Mouse (Mus musculus): ENCODE results near the gene Cebpe.

Gene Cebpe

DNA sequence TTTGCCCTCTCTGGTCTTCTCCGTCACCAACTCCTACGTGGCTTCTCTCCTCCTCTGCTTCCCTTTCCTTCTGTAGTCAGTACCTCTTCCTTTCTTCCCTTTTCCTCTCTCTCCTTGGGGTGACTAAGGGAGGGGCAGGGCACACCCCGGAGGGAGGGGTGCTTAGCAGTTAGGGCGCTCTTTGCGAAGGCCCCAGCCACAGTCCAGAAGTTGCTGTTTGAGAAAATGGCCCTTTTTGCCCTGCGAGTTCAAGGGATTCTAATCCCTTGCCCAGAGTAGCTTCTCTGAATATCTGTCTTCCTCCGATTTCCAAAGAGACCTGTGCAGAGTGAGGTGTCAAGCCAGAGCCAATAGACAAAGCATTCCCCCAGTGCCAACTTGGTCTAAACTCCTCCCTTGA, at the start of gene Cebpe:
Gene Cebpe (minus strand): TSS at position 101 of the 400 bp plus-strand sequence.
- no peak for DNase-seq

DNA sequence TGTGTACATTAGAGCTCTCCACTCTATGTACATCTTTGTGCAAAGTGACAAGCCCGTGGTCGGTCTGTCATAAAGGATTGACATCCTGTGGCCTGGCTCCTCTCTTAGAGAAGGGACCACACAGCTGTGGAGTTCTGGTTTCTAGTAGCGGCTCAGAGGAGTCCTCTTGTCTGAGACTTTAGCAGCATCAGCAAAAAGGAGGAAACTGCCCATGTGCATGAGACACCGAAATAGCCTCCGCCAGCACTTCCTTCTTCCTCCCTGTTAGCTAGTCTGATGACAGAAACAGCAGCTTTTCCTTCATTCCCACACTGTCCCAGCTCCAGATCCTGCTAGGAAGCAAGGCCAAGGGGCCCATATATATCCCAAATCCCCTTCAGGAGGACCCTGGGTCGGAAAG, 44.4 kb upstream of the Cebpe start:
- DNase-seq: no peak

DNA sequence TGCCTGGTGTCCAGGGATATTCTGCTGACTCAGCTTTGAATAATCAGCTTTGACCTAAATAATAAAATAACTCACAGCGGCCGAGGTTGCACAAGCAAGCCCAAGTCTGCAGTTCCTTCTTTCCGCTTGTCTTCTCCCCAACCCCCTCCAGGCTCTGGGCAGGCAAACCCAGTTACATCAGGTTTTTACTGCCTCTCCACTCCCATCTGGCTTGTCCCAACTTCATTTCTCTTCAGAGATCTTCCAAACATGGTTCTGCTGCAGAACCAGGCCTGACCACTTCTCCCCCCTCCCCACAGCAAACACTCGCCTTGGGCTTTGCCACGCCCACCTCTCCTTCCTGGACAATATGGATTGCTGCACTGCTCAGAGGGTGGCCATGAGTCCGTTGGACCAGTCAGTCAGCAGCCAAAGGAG, 42.6 kb upstream of the Cebpe start:
- DNase-seq: peak; percentile 58 to 65

DNA sequence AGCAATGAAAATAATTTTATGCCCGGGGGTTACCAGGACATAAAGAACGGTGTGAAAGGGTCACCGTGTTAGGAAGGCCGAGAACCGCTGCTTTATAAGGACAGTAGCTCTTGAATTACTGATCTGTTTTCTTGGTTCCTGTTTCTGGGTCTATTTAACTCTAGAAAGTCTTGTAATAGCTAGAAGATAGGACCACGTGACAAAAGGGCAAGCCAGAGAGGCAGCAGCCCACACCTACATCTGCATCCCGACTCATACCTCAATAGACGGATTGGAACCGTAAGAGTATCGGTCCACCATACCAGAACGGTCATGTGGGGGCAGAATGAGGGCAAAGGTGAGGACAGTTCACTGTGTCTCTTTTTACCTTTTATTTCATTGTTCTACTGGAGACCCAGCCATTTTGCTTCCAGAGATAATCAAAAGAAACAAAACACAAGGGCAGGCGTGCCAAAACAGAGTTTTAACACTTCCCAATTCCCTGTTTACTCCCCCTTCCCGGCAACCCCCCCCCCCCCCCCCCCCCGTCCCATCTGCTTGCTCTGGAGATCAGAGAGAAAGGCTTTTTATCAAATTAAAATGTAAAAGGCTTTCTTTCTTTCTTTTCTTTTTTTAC, 42.1 kb upstream of the Cebpe start:
- DNase-seq: peak in 1 of 2 experiments; percentile 31

DNA sequence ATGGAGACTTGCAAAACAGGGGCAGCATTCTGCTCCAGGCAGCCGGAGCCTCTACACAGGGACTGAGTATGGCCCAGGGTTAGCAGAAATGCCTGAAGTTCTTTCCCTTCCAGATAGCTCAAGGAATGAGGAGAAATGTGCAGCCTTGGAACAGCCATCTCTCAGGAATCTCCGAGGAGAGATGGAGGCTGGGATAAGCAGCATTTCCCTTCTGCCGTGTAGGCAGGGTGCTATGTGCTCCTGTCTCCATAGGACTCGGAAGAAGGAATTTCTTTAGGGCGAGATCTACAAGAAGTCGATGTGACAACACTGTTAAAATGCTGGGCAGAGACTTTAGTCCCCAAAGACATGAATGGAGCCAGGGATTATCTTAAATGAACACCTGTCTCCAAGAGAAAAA, 41.0 kb upstream of the Cebpe start:
- no peak for DNase-seq

DNA sequence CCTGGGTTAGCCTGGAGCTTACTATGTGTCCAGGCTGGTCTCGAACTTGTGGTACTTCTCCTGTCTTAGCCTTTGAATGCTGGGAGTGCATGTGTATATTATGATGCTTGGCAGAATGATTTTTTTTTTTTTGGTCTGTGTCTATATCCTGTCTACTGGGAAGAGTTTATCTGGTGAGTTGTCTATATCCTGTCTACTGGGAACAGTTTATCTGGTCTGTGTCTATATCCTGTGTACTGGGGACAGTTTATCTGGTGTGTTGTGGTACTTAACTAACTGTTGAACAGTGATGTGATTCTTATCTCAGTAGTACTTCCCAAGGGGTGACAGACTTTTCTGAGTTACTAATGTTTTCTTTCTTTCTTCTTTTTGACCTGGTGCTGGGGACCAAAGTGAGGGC, 39.8 kb upstream of the Cebpe start:
- no peak for DNase-seq

DNA sequence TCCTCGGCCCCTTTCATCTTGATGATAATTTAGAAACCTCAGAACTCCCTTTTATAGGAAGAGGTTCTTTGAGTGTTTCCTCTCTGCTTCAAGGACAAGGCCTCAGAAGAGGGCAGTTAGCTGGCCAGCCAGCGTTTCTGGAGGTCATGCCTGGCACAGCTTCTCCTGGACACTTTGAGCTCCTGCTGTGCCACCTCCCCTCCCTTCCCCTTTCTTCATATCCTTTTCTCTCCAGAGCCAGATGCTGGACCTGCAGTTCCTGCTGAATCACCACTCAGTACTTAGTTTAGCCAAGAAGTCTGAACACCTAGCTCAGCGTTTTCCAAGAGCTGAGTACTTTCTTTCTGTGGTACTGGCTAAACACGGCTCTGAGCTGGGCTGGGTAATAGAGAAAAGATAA, 37.3 kb upstream of the Cebpe start:
- no peak for DNase-seq

DNA sequence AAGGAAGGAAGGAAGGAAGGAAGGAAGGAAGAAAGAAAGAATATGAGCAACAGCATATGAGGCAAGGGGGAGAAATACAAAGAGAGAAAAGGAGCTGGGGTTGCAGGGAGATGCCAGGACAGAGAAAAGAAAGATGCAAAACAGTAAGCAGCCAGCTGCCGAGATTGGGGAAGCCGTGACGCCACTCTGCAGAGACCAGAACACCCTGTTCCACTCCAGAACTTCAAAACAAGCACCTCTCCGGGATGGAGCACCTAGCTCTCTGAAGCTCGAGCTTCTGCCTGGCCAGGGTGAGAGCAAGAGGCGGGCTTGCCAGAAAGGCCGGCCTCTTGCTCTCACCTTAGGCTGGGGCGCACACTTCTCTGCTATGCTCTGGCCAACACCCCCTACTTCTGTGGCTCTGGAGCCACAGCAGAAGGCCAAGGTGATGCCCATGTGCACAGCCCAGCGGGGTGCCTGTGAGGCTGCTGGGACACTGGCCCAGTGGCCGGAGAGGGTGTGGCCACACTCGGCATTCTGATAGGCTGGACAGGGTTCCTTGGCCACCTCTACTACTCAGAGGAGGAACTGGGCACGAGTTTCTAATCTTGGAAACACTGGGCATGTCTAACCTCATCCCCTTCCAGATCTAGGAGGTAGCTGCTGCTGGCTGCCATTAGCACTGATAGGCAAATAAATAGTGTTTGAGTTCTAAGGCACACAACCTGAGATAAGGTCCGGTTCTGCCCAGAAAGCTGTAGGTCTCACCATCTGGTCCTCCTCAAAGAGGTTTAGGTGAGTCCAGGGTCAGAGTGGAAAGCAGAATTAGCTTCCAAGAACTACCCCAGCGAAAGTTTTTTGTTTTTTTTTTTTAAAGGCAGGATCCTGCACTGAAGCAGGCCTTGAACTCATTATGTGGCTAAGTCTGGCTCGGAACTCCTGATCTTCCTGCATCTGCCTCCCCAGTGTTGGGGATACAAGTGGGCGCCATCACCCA, 36.3 kb upstream of the Cebpe start:
- peak; percentile 83 to 85 for DNase-seq

DNA sequence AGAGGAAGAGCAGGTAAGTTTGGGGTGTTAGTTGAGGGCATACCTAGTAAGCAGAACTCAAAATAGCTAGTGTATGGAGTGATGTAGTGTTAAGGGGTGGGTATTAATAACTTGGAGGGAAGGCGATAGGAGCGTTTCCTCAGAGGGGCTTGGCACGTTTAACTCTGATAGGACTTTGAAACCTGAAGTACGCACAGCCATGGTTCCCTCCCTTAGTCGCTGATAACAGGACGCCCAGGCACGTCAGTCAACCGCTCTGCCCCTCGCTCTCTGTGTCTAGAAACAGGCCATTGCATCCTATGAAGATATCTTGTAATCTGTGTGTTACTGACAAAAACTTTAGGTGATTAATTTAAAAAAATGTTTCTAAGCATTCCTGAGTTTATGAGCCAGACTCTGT, 34.1 kb upstream of the Cebpe start:
- no peak for DNase-seq

DNA sequence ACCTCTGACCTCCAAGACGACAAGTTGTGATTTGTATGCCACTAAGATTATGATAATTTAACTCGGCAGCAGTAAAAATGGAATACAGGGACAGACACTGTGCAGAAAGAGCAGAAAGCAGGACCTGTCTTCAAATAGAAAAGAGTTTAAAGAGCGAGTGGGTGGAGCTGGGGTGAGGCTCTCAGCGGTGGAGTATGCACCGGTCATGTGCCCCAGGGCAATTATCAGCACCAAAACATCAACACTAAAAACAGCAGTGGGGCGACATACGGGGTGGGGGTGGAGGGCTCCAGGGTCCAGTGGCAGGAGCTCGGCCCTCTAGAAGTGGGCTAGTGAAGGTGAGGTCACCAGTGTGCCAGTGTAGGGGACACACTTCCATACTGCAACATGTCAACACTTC, 32.5 kb upstream of the Cebpe start:
- DNase-seq: no peak

DNA sequence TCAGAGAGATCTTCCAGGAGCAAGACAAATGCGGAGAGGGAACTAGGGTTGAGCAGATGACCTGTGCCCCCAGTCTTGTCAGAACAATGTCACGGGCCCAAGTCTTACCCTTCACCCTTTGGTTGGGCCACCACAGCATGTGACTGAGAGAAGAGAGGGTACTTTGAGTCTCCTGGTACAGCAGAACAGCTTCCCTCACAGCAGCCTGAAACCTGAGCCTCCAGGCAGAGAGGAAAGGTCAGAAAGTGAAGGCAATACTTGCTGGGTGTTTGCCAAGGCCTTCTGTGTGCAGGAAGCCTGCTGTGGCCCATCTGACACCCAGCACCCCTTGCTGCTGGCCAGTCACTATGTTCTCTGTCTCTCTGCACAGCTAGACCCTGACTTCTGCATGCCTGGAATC, 30.4 kb upstream of the Cebpe start:
- no peak for DNase-seq

DNA sequence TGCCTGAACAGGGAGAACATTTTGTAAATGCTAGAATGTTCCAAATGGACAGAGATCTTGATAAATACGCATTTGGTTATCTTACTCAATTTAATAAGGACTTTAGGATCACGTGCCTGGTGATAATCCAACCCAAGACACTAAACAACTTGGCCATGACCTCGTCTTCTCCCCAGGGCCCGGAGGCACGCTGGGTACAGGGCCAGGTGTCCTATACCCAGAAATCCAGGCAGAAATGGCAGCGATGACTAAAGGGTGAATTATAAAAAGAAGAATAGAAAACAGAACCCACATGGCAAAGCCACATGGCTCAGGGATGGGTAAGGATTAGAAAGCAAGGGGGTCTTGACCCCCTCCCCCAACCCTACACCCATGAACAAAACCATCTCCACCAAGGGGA, 29.7 kb upstream of the Cebpe start:
- DNase-seq: no peak

DNA sequence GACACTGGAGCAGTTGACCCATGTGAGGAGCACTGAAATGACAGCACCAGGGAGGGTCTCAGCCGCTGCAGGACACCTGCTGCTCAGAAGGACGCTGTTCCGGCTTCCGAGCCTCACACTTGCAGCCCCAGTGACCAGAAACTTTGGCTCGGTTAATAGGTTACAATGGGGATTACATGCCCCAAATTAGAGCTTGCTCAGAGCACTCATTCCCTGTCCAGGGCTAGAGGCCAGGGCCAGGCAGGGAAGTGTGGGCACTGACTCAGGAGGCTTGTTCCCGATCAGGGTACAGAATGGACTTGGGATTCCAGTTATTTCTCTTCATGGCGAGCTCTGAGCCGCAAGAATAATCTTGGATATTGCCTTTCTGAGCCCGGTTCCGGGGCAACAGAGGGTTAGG, 25.7 kb upstream of the Cebpe start:
- peak in 1 of 2 experiments; percentile 39 for DNase-seq

DNA sequence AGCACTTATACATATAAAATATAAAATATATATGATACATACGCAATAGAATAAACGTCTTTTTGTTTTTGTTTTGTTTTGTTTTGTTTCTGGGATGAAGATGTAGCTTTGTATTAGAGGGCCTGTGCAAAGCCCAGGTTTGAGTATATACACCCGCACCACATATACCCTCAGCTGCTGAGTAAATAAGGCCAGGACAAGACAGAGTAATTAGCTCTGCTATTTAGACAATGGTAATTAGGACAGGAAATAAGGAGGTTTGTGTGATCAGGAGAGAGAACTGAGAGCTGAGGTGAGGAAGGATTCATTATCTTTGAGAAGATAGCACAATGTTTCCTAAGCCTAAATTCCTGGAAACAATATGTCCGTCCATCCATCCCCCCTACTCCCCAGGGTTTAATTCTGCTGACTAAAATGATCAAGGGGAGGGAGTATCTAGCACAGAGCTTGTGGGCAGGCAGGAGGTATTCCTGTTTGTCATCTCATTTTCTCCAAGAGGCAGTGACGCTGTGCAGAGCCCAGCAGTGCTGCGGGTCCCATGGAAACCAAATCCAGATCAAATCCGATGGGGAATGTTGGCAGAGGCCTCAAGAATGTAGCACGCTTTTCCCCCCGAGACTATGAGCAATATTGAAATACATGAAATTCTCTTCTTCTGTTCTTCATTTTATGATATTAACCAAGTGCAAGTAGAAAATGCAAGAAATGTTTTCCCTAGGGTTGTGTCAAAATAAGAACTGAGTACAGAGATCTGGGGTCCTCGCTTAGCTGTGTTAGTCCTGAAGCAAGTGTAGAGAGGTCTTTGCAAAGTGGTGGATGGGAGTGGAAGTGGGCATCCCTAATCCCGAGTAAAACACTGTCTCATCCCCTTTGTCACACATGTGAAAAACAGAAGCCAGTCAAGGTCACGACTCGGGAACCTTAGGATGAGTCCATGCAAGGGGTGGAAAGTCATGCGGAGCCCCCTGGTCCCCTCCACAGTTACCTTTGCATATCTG, 24.9 kb upstream of the Cebpe start:
- no peak for DNase-seq

DNA sequence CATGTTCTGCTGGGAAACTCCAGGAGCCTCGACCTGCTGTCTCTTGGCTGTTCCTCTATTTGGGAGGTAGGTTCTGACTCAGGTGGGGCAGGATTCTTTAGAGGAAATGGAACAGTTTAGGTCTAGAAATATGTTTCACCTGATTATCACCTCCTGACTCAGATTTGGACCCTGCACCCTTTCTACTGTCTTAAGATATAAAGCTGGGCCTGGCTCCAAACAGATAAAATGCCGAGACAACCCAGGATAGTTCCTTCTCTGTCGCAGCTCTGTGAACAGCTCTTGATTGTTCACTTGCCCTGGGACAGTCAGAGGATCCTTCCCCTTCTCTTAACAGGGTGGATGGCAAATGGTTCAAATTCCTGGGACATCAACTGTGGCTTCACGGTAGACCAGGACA, 23.2 kb upstream of the Cebpe start:
- no peak for DNase-seq

DNA sequence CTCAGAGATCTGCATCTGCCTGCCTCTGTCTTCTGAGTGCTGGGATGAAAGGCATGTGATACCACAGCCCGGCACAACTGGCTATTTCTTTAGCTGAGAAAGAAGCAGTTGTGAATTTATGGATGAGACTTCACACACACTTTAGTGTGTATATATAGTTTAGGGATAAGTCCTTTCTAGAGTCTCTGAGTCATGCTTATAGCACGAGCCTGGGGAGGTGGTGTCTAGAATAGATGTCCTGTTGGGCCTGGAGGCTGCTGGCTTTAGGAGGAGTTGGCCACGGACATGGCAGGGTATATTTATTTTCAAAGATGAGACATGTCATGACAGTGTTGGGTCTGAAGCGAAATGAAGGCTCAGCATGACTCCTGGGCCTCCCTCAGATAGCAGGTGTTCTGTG, 22.0 kb upstream of the Cebpe start:
- DNase-seq: no peak

DNA sequence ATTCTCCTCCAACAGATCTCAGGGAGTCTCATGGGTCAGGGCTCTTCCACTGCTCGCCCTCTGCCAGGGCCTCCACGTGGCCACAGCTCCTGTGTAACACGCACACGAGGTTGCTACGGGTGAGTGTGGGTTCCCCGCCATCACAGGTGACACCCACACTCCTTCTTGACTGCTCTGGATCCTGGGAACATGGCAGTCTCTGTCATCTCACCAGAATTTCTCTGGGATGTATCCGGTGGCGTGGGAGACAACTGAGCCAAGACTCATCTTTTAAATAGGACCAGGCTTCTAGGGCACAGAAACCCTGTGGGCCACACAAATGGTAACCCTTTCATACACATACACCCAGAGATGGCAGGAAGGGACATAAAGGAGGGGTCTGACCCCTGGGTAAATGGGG, 20.2 kb upstream of the Cebpe start:
- no peak for DNase-seq

DNA sequence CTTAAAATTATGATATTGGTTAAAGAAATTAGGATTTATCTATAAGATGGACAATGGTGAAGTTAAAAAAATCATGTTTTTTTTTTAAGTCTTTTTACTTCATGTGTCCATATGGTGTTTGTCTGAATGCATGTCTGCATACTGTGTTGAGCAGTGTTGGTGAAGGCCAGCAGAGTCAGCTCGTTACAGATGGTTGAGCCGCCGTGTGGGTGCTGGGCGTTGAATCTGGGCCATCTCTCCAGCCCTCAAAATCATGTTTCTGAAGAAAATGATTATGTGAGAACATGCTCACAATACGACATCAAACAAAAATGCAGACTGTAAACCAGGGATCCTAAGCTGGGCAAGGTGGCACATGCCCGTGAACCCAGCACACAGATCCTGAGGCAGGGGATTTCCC, 18.3 kb upstream of the Cebpe start:
- DNase-seq: peak; percentile 68 to 72

DNA sequence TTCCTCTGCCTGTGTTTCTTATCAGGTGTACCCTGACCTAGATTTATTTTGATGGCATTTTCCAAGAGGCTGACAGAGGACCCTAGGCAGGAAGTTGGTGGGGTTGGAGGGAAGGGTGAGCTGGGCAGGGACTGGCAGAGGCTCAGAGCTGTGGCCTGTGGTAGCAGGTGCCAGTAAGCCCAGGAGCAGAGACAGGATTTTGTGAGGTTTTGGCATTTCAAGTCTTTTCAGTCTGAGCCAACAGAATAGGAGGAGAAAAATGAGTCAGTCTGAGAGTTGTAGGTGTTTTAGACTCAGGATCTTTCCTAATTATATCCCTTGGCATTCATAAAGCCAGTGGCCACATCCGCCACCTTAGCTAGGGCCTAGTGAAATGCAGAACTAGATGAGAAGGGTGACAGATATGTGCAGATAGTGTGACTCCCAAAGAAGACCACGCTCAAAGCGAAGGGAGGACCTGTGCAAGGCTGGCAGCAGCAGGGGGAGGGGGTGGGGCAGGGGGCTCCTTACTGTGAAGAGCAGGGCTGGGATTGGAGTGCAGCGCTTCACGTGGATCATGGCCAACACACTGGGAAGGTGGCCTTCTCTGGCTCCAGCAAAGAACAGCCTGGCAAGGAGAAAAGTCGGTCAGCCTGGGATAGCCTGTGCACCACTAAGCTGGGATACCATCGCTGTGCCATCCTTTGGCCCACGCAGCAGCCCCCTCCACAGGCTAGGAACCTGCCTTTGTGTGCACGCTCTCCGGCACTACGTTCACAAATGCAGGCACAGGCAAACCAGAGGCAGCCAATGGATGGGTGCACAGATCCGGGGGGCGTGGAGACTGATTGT, 17.1 kb upstream of the Cebpe start:
- DNase-seq: peak; percentile 72 to 74

DNA sequence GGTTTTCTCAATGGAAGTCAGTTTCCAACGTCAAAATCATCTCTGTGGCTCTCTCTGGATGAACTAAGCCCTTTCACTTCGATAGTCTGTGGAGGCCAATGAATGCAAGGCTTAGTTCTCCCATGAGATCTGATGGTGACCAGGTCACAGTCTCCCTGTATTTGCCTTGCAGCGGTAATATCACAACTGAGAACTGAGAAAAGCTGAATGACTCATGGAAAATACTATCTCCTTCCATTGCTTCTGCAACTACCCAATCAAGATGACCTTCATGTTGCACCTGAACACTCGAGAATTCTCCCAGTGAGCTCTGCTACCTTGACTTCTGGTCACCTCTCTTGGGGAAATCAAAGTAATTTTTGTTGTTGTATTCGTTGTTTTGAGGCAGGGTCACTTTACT, 15.6 kb upstream of the Cebpe start:
- DNase-seq: no peak

DNA sequence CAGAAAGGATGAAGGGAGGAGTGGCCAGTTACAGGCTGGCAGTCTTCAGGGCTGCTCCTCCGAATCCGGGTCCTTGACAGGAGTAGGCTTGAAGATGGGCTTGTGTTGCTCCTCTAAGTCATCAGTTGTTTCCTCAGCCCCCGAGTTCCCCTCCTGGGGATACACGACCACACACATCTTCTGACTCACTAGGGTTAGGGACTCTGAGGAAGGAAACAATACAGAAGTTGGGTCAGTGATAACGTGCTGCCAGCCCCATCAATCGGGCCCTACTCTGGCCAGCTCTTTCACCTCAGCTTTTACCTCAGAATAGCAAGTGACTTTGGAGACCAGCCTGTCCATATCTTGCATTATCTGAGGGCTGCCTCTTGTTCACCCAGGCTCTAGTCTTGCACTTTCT, 12.1 kb upstream of the Cebpe start:
- no peak for DNase-seq

DNA sequence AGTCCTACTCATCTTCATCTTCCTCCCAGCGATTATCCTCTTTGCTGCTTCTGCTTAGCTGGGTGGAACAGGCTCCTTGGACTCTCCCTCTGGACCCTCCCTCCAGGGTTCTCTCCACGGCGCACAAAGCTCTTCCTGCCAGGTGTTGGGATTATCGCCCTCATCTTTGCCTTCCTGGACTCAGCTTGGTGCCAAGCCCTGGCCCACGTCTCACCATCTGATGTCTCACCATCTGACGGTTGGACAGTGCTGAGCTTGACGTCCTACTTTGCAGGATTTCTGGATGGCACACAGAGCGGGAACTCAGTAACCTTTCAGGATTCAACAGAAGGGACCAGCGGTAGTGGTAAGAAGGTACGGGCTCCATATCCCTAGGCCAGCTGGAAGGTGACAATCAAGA, 9.7 kb upstream of the Cebpe start:
- peak; percentile 66 to 76 for DNase-seq

Measured in cerebellum, postnatal 10 days (tissue).